Mouse (Mus musculus): ENCODE measurements around the gene Neu4.
A peak's percentile ranks its signal among the peaks of the same experiment; 100 is the strongest.
"Not testable (repeated sequence)": the region's sequence is repeated elsewhere in the genome, so short reads cannot be mapped to it uniquely, and the experiment has no call there.

Neu4 gene

DNA sequence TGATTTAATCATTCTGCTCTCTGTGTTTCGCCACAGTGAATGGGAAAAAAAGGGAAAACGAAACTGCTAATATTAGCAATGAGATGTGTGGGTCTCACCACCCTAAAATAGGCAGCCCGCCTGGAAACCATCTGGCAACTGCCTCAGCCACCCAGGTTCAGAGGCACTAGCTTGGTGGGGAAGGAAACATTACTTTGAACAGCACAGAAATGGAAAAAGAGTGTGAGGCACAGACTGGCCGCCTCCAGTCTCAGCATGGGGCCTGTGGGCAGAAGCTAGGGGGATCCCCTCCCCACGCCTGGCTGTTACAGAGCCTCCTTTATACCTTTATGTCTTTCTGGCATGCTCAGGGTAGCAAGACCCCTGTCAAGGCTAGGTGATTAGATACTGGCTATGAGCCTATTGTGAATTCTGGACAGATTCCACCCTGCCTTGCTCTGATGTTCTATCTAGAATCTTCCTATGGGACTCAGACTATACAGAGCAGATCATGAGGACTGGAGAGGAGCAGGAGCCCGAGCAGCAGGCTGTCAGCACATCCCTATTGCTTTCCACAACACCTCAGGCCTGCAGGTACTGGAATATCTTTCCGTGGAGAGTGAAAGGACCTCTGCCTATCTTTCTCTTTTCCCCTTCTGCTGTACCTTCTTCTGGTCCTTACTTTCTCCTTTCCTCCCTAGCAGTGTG is 33.4 kb downstream of the Neu4 start:
- DNase-seq (ENCODE audit: low spot score), result peak; percentile 85

DNA sequence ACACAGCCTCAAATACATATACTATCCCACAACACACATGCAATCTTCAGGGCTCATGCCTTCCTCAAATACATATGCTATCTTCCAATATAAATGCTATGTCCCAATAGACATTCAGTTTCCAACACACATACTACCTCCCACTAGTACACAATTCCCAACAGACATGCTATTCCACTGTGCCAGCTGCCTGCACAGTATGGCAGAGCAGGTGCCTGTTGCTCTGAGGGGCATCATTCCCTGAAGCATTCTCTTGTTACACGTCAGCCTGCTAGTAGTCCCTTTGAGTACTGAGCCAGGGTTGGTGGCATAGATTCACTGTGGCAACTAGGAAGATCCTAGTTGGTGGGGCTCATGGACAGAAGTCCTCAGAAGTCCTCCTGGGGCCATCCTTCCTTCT is 34.2 kb downstream of the Neu4 start:
- DNase-seq (ENCODE audit: low spot score), result no peak

DNA sequence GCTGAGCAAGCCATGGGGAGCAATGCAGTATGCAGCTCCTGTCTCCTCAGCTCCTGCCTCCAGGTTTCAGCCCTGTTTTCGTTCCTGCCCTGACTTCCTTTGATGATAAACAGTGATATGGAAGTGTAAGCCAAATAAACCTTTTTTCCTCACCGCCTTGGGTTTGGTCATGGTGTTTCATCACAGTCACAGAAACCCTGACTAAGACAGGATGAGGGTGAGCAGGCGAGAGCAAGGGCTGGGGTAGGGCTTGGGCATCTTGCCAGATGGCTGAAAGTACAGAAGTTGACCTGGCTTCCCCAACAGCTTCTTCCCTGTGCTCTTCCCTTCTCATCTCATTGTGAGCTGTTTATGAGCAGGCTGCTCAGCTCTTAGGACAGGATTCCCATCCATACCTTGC is 35.7 kb downstream of the Neu4 start:
- DNase-seq (ENCODE audit: low spot score), result peak; percentile 63

DNA sequence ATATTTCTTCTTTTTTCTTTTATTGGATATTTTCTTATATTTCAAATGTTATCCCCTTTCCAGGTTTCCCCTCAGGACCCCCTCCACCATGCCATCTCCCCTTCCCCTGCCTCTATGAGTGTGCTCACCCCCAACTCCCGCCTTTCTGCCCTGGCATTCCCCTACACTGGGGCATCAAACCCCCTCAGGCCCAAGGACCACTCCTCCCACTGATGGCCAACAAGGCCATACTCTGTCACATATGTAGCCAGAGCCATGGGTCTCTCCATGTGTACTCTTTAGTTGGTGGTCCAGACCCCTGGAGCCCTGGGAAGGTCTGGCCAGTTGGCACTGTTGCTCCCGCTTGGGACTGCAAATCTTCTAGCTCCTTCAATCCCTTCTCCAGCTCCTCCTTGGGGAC is 37.1 kb downstream of the Neu4 start:
- DNase-seq (ENCODE audit: low spot score), result no peak

DNA sequence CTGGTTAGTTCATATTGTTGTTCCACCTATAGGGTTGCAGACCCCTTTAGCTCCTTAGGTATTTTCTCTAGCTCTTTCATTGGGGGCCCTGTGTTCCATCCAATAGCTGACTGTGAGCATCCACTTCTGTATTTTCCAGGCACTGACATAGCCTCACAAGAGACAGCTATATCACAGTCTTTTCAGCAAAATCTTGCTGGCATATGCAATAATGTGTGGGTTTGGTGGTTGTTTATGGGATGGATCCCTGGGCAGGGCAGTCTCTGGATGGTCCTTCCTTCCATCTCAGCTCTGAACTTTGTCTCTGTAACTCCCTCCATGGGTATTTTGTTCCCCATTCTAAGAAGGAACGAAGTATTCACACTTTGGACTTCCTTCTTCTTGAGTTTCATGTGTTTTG is 38.0 kb downstream of the Neu4 start:
- not testable (repeated sequence) for DNase-seq (ENCODE audit: low spot score)

DNA sequence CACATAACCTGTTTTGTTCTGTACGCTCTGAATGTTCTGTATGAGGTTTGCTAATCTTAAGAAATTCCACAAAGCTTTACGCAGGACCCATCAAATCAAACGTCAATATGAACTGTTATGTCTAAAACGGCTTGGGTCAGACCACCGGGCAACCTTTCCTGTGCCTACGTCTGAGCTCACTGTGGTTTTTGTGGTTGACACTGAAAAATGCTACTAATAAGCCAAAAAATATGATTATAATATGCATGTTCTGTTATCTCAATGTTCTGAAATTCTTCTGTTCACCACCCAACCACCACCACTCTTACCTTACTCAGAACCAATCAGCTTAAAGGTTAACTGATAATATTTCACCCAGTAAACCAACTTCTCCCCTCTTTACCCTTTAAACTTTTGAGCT is 54.5 kb downstream of the Neu4 start:
- DNase-seq (ENCODE audit: low spot score), result no peak

DNA sequence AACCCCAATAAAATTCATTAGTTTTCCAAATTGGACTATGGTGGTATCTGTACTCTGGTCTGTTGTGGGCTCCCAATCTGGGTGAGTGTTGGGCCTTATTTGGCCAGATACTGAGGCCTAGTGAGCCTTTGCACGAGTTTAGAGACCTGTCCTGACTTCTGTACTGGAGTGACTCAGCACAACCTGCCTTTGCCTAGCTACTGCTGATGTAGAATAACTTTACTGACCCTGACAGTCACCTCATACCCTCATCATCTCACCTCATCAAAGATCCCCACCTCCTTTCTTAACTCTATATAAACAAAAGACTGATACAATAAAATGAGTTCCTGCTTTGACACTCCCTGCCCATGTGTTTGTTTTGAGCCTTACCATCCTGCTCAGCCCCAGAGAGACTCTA is 56.5 kb downstream of the Neu4 start:
- DNase-seq (ENCODE audit: low spot score), result no peak

All from layer of hippocampus, adult 11-12 months (tissue).